Mouse (Mus musculus) heart, adult 11 months (tissue): Measurements from ENCODE around the gene Cdipt.

Experiments
- DNase-seq: peaks from one replicate; pipeline ENCODE4 v3.0.0; 2022

Gene Cdipt

GRCm38 (mm10) chr7:126975893-126975949, at the start of gene Cdipt:
Gene Cdipt, plus strand, starts transcription at chr7:126975914.
- DNase-seq = no peak

- DNase-seq = no peak
Observed at GRCm38 (mm10) chr7:126926299-126926698, 49.4 kb upstream of the Cdipt start.

- DNase-seq = peak; percentile 99
Observed at GRCm38 (mm10) chr7:126928384-126929037, 47.2 kb upstream of the Cdipt start, which contains the start of gene Kctd13. Gene Kctd13, plus strand, starts transcription at chr7:126928879.

- DNase-seq = no peak
Observed at GRCm38 (mm10) chr7:126929046-126929445, 46.7 kb upstream of the Cdipt start.

GRCm38 (mm10) chr7:126932652-126933051, 43.1 kb upstream of the Cdipt start:
- DNase-seq = no peak

GRCm38 (mm10) chr7:126941171-126941570, 34.5 kb upstream of the Cdipt start:
- no peak for DNase-seq

GRCm38 (mm10) chr7:126941801-126942200, 33.9 kb upstream of the Cdipt start:
- DNase-seq = no peak

GRCm38 (mm10) chr7:126946530-126946929, 29.2 kb upstream of the Cdipt start:
- DNase-seq = peak; percentile 92

GRCm38 (mm10) chr7:126948626-126949025, 27.1 kb upstream of the Cdipt start:
- DNase-seq = no peak

- no peak for DNase-seq
Observed at GRCm38 (mm10) chr7:126949403-126949792, 26.3 kb upstream of the Cdipt start, which contains the start of gene Asphd1. Gene Asphd1, minus strand, starts transcription at chr7:126949582.

GRCm38 (mm10) chr7:126949793-126950646, 25.7 kb upstream of the Cdipt start, which contains the start of gene Sez6l2:
Gene Sez6l2, plus strand, starts transcription at chr7:126950563.
- peak; percentile 98 for DNase-seq

- DNase-seq = no peak
Observed at GRCm38 (mm10) chr7:126950647-126951615, 24.8 kb upstream of the Cdipt start.

GRCm38 (mm10) chr7:126951741-126952140, 24.0 kb upstream of the Cdipt start:
- no peak for DNase-seq

GRCm38 (mm10) chr7:126952646-126953045, 23.1 kb upstream of the Cdipt start:
- no peak for DNase-seq

GRCm38 (mm10) chr7:126955125-126955524, 20.6 kb upstream of the Cdipt start:
- DNase-seq = no peak

- DNase-seq = no peak
Observed at GRCm38 (mm10) chr7:126959780-126960179, 15.9 kb upstream of the Cdipt start.

GRCm38 (mm10) chr7:126961095-126961494, 14.6 kb upstream of the Cdipt start:
- DNase-seq = no peak

GRCm38 (mm10) chr7:126961965-126962364, 13.7 kb upstream of the Cdipt start:
- DNase-seq = no peak

GRCm38 (mm10) chr7:126963548-126964286, 12.0 kb upstream of the Cdipt start:
- DNase-seq = no peak

GRCm38 (mm10) chr7:126965568-126965967, 10.1 kb upstream of the Cdipt start:
- no peak for DNase-seq

GRCm38 (mm10) chr7:126967361-126967760, 8.4 kb upstream of the Cdipt start:
- DNase-seq = no peak

- DNase-seq = peak; percentile 97
Observed at GRCm38 (mm10) chr7:126975493-126975892, 221 bp upstream of the Cdipt start.
